Mouse (Mus musculus): ENCODE measurements at regions not wholly inside any gene's neighbourhood (a gene's known extent, or its start where the extent isn't known, plus 50 kb on each side); places are given as distances from the start of the nearest gene placed in this dataset.

DNA sequence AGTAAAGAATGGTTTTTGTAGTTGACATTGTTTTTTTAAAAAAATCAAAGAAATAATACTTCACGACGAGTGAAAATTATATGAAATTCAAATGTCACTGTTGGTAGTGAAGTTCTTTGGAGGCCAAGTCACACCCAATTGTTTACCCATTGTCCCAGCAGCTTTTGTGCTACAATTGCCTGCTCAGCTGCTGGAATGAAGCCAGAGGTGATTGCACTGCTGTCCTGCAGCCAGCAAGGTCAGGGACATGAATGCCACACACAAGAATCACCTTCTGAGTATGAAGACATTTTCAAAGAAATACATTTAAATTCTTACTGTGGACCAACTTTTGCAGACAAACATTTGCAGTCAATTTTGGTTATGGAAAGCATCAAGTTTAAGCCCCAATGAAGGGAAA is 215.9 kb upstream of the Prdm1 start:
- H3K4me2 ChIP-seq (ENCODE audit: low read depth, low read length): no peak overlapping the region
- no peaks in the 10 kb centered on the region for H3K4me1 ChIP-seq (ENCODE audit: control insufficient read depth, insufficient read depth, low read length)
- H3K4me3 ChIP-seq (ENCODE audit: low read depth, low read length): no peak overlapping the region
- ATAC-seq (replicated peaks; ENCODE audit: insufficient number of reproducible peaks, low FRiP score, low TSS enrichment, low read depth): no peak
- H3K9ac ChIP-seq (replicated peaks; ENCODE audit: low read length): no peak overlapping the region
- H3K9me3 ChIP-seq (replicated peaks; ENCODE audit: control insufficient read depth, low read length): no peaks in the 10 kb centered on the region
- no peaks in the 10 kb centered on the region for H3K27me3 ChIP-seq (ENCODE audit: control insufficient read depth, insufficient read depth, low read length)
- DNase-seq (ENCODE audit: low spot score): no peak
- H3K36me3 ChIP-seq (replicated peaks; ENCODE audit: control insufficient read depth, insufficient read depth, low read depth, low read length): no peaks in the 10 kb centered on the region
- no peak overlapping the region for H3K27ac ChIP-seq (replicated peaks; ENCODE audit: low read depth, low read length)
- 84% methylated on average over 2 of the region's 2 CpGs for WGBS

DNA sequence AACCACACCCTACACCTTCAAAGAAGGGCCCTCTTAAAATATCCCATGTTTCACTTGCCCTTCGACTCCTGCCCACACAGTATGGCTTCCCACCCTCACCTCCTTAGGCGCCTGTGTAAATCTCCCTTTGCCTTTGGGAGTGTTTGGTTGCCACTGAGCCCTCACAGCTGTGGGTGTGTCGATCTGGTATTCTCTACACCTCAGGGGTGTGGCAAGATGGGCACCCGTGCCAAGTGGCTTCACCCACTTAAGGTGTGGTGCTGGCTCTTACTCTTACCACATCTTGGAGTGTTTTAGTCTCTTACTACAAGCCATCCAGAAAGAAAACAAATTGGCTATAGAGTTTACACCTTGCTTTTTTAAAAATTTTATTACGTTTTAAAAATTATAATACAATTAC is 205.3 kb upstream of the Prdm1 start:
- Histone ChIP-seq H3K9ac (replicated peaks; ENCODE audit: low read length) (no peak overlapping the region), H3K4me3 (ENCODE audit: low read depth, low read length) (no peak overlapping the region), H3K9me3 (replicated peaks; ENCODE audit: control insufficient read depth, low read length) (no peaks in the 10 kb centered on the region), H3K27ac (replicated peaks; ENCODE audit: low read depth, low read length) (no peak overlapping the region), H3K4me1 (ENCODE audit: control insufficient read depth, insufficient read depth, low read length) (no peaks in the 10 kb centered on the region), H3K4me2 (ENCODE audit: low read depth, low read length) (no peak overlapping the region), H3K36me3 (replicated peaks; ENCODE audit: control insufficient read depth, insufficient read depth, low read depth, low read length) (no peaks in the 10 kb centered on the region), H3K27me3 (ENCODE audit: control insufficient read depth, insufficient read depth, low read length) (no peaks in the 10 kb centered on the region)
- ATAC-seq (replicated peaks; ENCODE audit: insufficient number of reproducible peaks, low FRiP score, low TSS enrichment, low read depth) (no peak), DNase-seq (ENCODE audit: low spot score) (no peak)
- 87% methylated on average over 5 of the region's 5 CpGs for WGBS

DNA sequence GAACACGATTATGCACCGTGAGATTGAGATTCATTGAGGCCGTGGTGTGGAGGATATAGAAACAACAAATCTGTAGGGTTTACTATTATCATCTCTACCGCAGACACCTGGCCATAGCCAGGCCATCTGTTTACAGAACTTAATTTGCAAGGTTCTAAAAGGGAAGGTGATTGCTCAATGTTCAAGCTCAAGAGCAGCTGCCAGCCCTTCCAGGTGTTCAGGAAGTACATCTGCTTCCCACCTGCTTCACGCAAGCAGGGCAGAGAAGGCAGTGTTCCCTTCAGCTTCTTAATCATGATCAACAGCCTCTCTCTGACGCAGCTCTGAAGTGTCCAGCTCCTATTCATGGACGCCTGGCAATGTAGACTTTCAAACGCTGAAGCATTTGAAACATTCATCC is 202.4 kb upstream of the Prdm1 start:
- H3K9ac ChIP-seq (replicated peaks; ENCODE audit: low read length): no peak overlapping the region
- no peaks in the 10 kb centered on the region for H3K9me3 ChIP-seq (replicated peaks; ENCODE audit: control insufficient read depth, low read length)
- ATAC-seq (replicated peaks; ENCODE audit: insufficient number of reproducible peaks, low FRiP score, low TSS enrichment, low read depth): no peak
- no peak overlapping the region for H3K4me2 ChIP-seq (ENCODE audit: low read depth, low read length)
- WGBS: 82% methylated on average over 8 of the region's 8 CpGs
- H3K27ac ChIP-seq (replicated peaks; ENCODE audit: low read depth, low read length): no peak overlapping the region
- no peaks in the 10 kb centered on the region for H3K27me3 ChIP-seq (ENCODE audit: control insufficient read depth, insufficient read depth, low read length)
- no peaks in the 10 kb centered on the region for H3K4me1 ChIP-seq (ENCODE audit: control insufficient read depth, insufficient read depth, low read length)
- DNase-seq (ENCODE audit: low spot score): no peak
- no peaks in the 10 kb centered on the region for H3K36me3 ChIP-seq (replicated peaks; ENCODE audit: control insufficient read depth, insufficient read depth, low read depth, low read length)
- no peak overlapping the region for H3K4me3 ChIP-seq (ENCODE audit: low read depth, low read length)

DNA sequence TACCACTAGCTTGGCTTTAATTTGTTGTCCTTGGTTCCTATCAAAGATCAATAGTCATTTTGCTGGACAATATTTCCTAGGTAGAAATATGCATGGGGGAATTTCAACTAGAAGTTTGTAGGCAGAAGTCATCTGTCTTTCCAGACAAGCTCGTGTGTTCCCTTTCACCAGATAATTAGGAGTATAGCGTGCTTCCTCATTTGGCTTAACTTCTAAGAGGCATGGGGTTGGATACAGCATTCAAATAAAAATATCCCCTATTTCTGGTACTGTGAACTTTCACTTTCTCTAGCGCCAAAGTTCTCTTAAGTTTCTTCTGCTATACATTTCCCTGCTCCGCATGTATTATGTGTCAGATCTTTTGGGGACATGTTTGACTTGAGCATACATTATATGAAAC is 200.7 kb upstream of the Prdm1 start:
- Histone ChIP-seq H3K36me3 (replicated peaks; ENCODE audit: control insufficient read depth, insufficient read depth, low read depth, low read length) (no peaks in the 10 kb centered on the region), H3K4me3 (ENCODE audit: low read depth, low read length) (no peak overlapping the region), H3K9me3 (replicated peaks; ENCODE audit: control insufficient read depth, low read length) (no peaks in the 10 kb centered on the region), H3K27me3 (ENCODE audit: control insufficient read depth, insufficient read depth, low read length) (no peaks in the 10 kb centered on the region), H3K4me1 (ENCODE audit: control insufficient read depth, insufficient read depth, low read length) (no peaks in the 10 kb centered on the region), H3K4me2 (ENCODE audit: low read depth, low read length) (no peak overlapping the region), H3K9ac (replicated peaks; ENCODE audit: low read length) (no peak overlapping the region), H3K27ac (replicated peaks; ENCODE audit: low read depth, low read length) (no peak overlapping the region)
- WGBS: 82% methylated on average over 4 of the region's 4 CpGs
- DNase-seq (ENCODE audit: low spot score) (no peak), ATAC-seq (replicated peaks; ENCODE audit: insufficient number of reproducible peaks, low FRiP score, low TSS enrichment, low read depth) (no peak)

DNA sequence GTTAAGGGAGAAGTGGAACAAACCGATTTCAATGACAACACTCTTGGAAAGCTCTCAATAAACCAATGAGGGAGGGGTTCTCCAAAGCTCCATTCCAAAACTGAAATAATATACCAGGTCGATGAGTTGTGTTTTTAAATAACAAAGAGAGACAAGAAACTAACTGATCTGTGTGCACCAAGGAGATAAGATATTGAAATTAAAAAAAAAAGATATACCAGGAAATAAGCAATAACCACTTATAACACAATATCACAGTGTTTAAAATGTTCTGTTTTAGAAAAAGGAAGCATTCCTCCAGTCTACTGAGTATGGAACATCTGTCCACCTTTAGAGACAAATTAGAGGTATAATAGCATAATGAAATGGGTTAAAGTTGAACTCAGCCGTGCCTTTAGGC is 196.3 kb upstream of the Prdm1 start:
- H3K4me3 ChIP-seq (ENCODE audit: low read depth, low read length): no peak overlapping the region
- no peak overlapping the region for H3K4me2 ChIP-seq (ENCODE audit: low read depth, low read length)
- no peak overlapping the region for H3K27ac ChIP-seq (replicated peaks; ENCODE audit: low read depth, low read length)
- no peaks in the 10 kb centered on the region for H3K9me3 ChIP-seq (replicated peaks; ENCODE audit: control insufficient read depth, low read length)
- no peaks in the 10 kb centered on the region for H3K36me3 ChIP-seq (replicated peaks; ENCODE audit: control insufficient read depth, insufficient read depth, low read depth, low read length)
- DNase-seq (ENCODE audit: low spot score): no peak
- ATAC-seq (replicated peaks; ENCODE audit: insufficient number of reproducible peaks, low FRiP score, low TSS enrichment, low read depth): no peak
- H3K4me1 ChIP-seq (ENCODE audit: control insufficient read depth, insufficient read depth, low read length): no peaks in the 10 kb centered on the region
- H3K27me3 ChIP-seq (ENCODE audit: control insufficient read depth, insufficient read depth, low read length): no peaks in the 10 kb centered on the region
- H3K9ac ChIP-seq (replicated peaks; ENCODE audit: low read length): no peak overlapping the region
- WGBS: 62% methylated on average over 3 of the region's 3 CpGs

DNA sequence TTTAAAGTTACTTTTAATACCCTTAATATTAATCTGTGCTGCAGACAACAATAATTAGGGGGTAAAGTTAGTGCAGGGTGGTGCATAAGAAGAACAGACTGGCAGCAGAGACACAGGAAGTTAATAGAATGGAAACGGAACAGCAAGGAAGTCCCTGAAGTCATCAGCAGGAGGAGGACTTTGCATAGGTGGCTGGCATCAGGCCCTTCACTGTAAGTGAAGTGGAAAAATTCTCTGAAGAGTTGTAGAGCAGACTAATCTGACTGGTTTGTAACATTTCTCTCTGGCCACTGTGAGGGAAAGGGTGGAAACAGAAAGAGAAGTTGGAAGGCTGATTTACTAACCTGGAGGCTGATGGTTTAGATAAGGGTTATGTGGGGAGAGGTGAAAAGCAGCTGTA is 195.5 kb upstream of the Prdm1 start:
- Histone ChIP-seq H3K4me1 (ENCODE audit: control insufficient read depth, insufficient read depth, low read length) (no peaks in the 10 kb centered on the region), H3K36me3 (replicated peaks; ENCODE audit: control insufficient read depth, insufficient read depth, low read depth, low read length) (no peaks in the 10 kb centered on the region), H3K27ac (replicated peaks; ENCODE audit: low read depth, low read length) (no peak overlapping the region), H3K27me3 (ENCODE audit: control insufficient read depth, insufficient read depth, low read length) (no peaks in the 10 kb centered on the region), H3K9ac (replicated peaks; ENCODE audit: low read length) (no peak overlapping the region), H3K4me2 (ENCODE audit: low read depth, low read length) (no peak overlapping the region), H3K9me3 (replicated peaks; ENCODE audit: control insufficient read depth, low read length) (no peaks in the 10 kb centered on the region), H3K4me3 (ENCODE audit: low read depth, low read length) (no peak overlapping the region)
- 71% methylated on average over 1 of the region's 1 CpGs for WGBS
- no peak for ATAC-seq (replicated peaks; ENCODE audit: insufficient number of reproducible peaks, low FRiP score, low TSS enrichment, low read depth)
- DNase-seq (ENCODE audit: low spot score): no peak

DNA sequence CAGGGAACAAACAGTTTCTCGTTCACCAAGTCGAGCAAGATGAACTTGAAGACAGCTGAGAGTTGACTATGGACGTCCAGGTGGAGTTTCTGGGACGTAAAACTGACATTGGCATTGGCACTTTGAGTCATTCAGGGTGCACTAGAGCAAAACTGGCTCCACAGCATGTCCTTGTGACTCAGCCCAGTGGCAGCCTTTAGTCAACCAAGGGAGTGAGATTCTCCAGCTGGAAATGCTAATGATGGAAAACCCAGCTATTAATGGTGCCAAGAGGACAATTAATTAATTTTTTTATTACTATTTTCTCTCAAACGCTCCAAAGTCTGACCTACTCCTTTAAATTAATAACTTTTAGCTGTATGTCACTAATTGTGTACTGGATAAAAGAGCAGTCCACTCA is 195.0 kb upstream of the Prdm1 start:
- H3K9ac ChIP-seq (replicated peaks; ENCODE audit: low read length): no peak overlapping the region
- no peaks in the 10 kb centered on the region for H3K36me3 ChIP-seq (replicated peaks; ENCODE audit: control insufficient read depth, insufficient read depth, low read depth, low read length)
- H3K27me3 ChIP-seq (ENCODE audit: control insufficient read depth, insufficient read depth, low read length): no peaks in the 10 kb centered on the region
- H3K4me1 ChIP-seq (ENCODE audit: control insufficient read depth, insufficient read depth, low read length): no peaks in the 10 kb centered on the region
- H3K27ac ChIP-seq (replicated peaks; ENCODE audit: low read depth, low read length): no peak overlapping the region
- no peaks in the 10 kb centered on the region for H3K9me3 ChIP-seq (replicated peaks; ENCODE audit: control insufficient read depth, low read length)
- no peak overlapping the region for H3K4me2 ChIP-seq (ENCODE audit: low read depth, low read length)
- H3K4me3 ChIP-seq (ENCODE audit: low read depth, low read length): no peak overlapping the region
- DNase-seq (ENCODE audit: low spot score) (no peak), ATAC-seq (replicated peaks; ENCODE audit: insufficient number of reproducible peaks, low FRiP score, low TSS enrichment, low read depth) (no peak)
- 79% methylated on average over 5 of the region's 5 CpGs for WGBS

DNA sequence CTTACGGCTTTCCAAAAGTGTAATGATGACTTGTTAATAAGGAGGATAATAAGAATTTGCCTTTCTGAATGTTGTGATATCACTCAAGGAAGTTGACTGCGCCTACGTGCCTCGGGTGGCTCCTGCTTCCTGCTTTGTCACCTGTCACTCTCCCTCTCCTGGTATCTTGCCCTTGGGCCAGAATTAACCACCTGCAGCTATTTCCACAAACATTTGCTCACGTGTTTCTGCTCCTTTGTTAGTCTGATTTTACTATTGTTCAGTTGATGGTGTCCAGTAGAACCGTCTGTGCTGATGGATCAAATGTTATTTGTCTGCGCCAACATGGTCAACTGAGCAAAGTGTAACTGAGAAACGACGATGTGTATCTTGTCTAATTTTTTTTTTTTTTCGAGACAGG is 193.4 kb upstream of the Prdm1 start:
- no peak for DNase-seq (ENCODE audit: low spot score)
- no peak overlapping the region for H3K4me3 ChIP-seq (ENCODE audit: low read depth, low read length)
- 84% methylated on average over 10 of the region's 10 CpGs for WGBS
- no peak overlapping the region for H3K4me2 ChIP-seq (ENCODE audit: low read depth, low read length)
- ATAC-seq (replicated peaks; ENCODE audit: insufficient number of reproducible peaks, low FRiP score, low TSS enrichment, low read depth): no peak
- no peak overlapping the region for H3K9ac ChIP-seq (replicated peaks; ENCODE audit: low read length)
- no peak overlapping the region for H3K27ac ChIP-seq (replicated peaks; ENCODE audit: low read depth, low read length)
- no peaks in the 10 kb centered on the region for H3K4me1 ChIP-seq (ENCODE audit: control insufficient read depth, insufficient read depth, low read length)
- H3K36me3 ChIP-seq (replicated peaks; ENCODE audit: control insufficient read depth, insufficient read depth, low read depth, low read length): no peaks in the 10 kb centered on the region
- no peaks in the 10 kb centered on the region for H3K9me3 ChIP-seq (replicated peaks; ENCODE audit: control insufficient read depth, low read length)
- H3K27me3 ChIP-seq (ENCODE audit: control insufficient read depth, insufficient read depth, low read length): no peaks in the 10 kb centered on the region

DNA sequence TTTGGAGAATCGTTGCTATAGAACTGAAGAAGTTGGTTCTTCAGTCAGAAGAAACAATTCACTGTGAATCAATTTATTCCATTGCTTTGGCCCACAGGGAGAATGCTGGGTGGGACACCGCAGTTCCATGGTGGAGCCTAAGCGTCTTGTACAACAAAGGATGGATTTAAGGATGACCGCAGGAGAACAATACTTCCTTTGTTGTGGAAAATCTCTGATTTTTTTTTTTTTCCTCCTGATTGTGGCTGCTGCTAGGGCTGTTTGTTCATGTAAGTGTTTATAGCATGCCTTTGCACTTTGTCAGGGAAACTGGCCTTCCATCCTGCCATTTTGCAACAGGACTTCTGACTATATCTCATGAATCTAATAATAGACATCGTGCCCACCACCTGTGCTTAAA is 188.3 kb upstream of the Prdm1 start:
- H3K9ac ChIP-seq (replicated peaks; ENCODE audit: low read length): no peak overlapping the region
- no peaks in the 10 kb centered on the region for H3K36me3 ChIP-seq (replicated peaks; ENCODE audit: control insufficient read depth, insufficient read depth, low read depth, low read length)
- H3K4me1 ChIP-seq (ENCODE audit: control insufficient read depth, insufficient read depth, low read length): no peaks in the 10 kb centered on the region
- H3K4me3 ChIP-seq (ENCODE audit: low read depth, low read length): no peak overlapping the region
- DNase-seq (ENCODE audit: low spot score): no peak
- WGBS: 55% methylated on average over 5 of the region's 5 CpGs
- no peaks in the 10 kb centered on the region for H3K9me3 ChIP-seq (replicated peaks; ENCODE audit: control insufficient read depth, low read length)
- H3K27me3 ChIP-seq (ENCODE audit: control insufficient read depth, insufficient read depth, low read length): no peaks in the 10 kb centered on the region
- no peak overlapping the region for H3K27ac ChIP-seq (replicated peaks; ENCODE audit: low read depth, low read length)
- ATAC-seq (replicated peaks; ENCODE audit: insufficient number of reproducible peaks, low FRiP score, low TSS enrichment, low read depth): no peak
- no peak overlapping the region for H3K4me2 ChIP-seq (ENCODE audit: low read depth, low read length)
